Mouse (Mus musculus) CD8-positive naive resting alpha-beta T cell, adult 57 days (primary cell): ENCODE measurements around the gene Ebna1bp2. TPM values are rescaled to one million over a fixed set of nuclear protein-coding genes. Genes with fewer than 3 reads are reported as not detected.

Experiments used
- total RNA-seq: library from RNA; stranded (reverse); gene quantifications from one replicate; pipeline ENCODE4 v1.2.4, GENCODE M21; 2023

The Ebna1bp2 gene
- total RNA-seq = 69.7 TPM

GRCm38 (mm10) chr4:118620279-118620966, at the start of gene Ebna1bp2, which contains the start of gene Cfap57:
Gene Ebna1bp2 (plus strand): TSS chr4:118620799.
Gene Cfap57 (minus strand): TSS chr4:118620777.

GRCm38 (mm10) chr4:118658652-118659051, 38.1 kb downstream of the Ebna1bp2 start, which contains the start of gene Olfr62:
Gene Olfr62 (plus strand): TSS chr4:118658952.

Other genes with a start within 250 kb of the Ebna1bp2 start
- 74.1 TPM for gene Szt2, start 211.5 kb upstream of the Ebna1bp2 start, total RNA-seq
- 59.5 TPM for gene Med8, start 211.5 kb upstream of the Ebna1bp2 start, total RNA-seq
- 39.3 TPM for gene Elovl1, start 192.7 kb upstream of the Ebna1bp2 start, total RNA-seq
- 4.2 TPM for gene Cdc20, start 183.4 kb upstream of the Ebna1bp2 start, total RNA-seq
- not detected for gene Mpl, start 163.3 kb upstream of the Ebna1bp2 start, total RNA-seq
- gene Tie1, start 130.7 kb upstream of the Ebna1bp2 start, total RNA-seq = 0.18 TPM
- not detected for gene 2610528J11Rik, start 93.8 kb upstream of the Ebna1bp2 start, total RNA-seq
- not detected for gene Tmem125, start 76.8 kb upstream of the Ebna1bp2 start, total RNA-seq
- not detected for gene Cfap57, start within 50 bp of the Ebna1bp2 start, total RNA-seq
- not detected for gene Olfr62, start 38.2 kb downstream of the Ebna1bp2 start, total RNA-seq
- gene Olfr1342, start 72.0 kb downstream of the Ebna1bp2 start, total RNA-seq = not detected
- not detected for gene Olfr1341, start 82.7 kb downstream of the Ebna1bp2 start, total RNA-seq
- gene Olfr1340, start 99.3 kb downstream of the Ebna1bp2 start, total RNA-seq = not detected
- not detected for gene Olfr1339, start 111.4 kb downstream of the Ebna1bp2 start, total RNA-seq
- not detected for gene Olfr1338, start 137.9 kb downstream of the Ebna1bp2 start, total RNA-seq
- not detected for gene Olfr1337, start 161.8 kb downstream of the Ebna1bp2 start, total RNA-seq
- not detected for gene Olfr1335, start 189.1 kb downstream of the Ebna1bp2 start, total RNA-seq
- not detected for gene Olfr1333, start 215.5 kb downstream of the Ebna1bp2 start, total RNA-seq
- not detected for gene Olfr1331, start 243.8 kb downstream of the Ebna1bp2 start, total RNA-seq